Mouse (Mus musculus): ENCODE results near the gene Ppm1h.

Ppm1h gene

DNA sequence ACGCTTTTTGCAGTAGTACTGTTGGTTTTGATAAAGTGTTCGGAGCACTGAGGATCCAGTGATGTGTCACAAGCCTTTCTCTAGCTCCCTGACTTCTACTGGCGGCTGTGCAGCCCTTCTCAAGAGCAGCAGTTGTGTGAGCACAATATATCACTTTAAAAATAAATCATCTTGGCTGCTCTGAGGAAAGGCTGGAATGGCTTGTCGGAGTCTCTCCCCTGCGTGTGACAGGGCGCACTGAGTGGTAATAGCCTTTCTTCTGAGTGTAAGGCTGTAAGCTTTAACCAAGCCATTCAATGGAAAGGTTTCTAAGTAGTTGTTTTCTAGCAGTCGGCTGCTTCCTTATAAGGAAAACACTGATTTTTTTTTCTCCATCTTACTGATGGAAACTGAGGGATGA is 91.8 kb downstream of the Ppm1h start:
- DNase-seq (ENCODE audit: low read depth), result no peak

- DNase-seq (ENCODE audit: low read depth), result no peak
These were observed 92.4 kb downstream of the Ppm1h start for GRCm38 (mm10) chr10:122770987-122771386.

DNA sequence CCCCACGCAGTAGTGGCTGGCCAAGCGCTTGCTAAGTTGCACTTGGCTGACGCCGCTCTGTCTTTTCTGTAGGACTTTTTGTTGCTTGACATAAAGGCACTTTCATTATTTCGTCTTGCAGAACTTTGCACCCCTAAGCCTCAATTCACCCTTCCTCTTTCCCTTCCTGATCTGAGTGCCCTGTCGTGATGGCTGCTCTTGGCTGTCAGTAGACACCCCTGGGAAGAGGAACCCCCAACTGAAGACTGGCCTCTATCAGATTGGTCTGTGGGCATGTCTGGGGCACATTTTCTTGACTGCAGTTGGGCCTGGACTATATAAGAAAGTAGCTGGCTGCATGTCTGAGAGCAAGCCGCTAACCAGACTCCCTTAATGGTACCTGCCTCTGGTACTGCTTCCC is 95.6 kb downstream of the Ppm1h start:
- DNase-seq (ENCODE audit: low read depth), result no peak

DNA sequence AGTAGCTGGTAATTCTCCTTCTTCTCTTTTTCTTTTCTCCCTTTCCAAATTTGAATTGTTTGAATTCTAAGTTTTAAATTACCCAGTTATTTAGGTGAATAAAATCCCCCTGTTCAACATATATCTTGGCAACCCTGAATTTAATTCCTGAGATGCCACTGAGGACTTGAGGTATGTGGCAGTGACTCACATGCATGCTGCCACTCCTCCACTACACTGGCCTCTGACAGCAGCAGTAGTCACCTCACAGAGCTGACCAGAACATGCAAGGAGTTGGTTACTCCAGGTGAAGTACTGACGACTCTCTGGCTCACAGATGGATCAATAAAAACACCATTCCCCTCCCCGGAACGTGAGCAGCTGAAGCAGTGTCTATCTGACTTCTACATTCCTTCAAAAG is 98.9 kb downstream of the Ppm1h start:
- DNase-seq (ENCODE audit: low read depth), result no peak

GRCm38 (mm10) chr10:122777939-122778655 is 99.5 kb downstream of the Ppm1h start:
- DNase-seq (ENCODE audit: low read depth), result no peak

- DNase-seq (ENCODE audit: low read depth), result no peak
These were observed 100.8 kb downstream of the Ppm1h start for GRCm38 (mm10) chr10:122779351-122779750.

DNA sequence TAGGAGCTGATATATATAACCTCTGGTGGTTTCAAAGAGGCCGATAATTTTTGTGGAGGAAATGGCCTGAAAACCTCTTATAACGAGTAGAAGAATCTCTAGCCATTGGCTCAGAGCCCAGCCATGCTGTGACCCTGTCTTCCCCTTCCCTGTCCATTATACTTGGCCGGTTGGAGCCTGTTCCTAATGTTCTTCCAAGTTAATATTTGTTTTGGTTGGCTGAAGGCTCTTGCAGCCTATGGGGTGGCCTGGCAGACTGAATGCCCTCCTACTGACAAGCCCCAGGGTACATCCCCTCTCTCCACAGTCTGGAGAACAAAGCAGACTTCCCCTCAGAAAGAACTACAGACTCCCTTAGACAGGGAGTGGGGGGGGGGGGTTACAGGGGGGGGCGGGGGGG is 104.2 kb downstream of the Ppm1h start:
- no peak for DNase-seq (ENCODE audit: low read depth)

GRCm38 (mm10) chr10:122789648-122790170 is 111.1 kb downstream of the Ppm1h start:
- DNase-seq (ENCODE audit: low read depth), result no peak

GRCm38 (mm10) chr10:122792021-122792966 is 113.7 kb downstream of the Ppm1h start:
- no peak for DNase-seq (ENCODE audit: low read depth)

- DNase-seq (ENCODE audit: low read depth), result no peak
These were observed 114.6 kb downstream of the Ppm1h start for GRCm38 (mm10) chr10:122793193-122793592.

DNA sequence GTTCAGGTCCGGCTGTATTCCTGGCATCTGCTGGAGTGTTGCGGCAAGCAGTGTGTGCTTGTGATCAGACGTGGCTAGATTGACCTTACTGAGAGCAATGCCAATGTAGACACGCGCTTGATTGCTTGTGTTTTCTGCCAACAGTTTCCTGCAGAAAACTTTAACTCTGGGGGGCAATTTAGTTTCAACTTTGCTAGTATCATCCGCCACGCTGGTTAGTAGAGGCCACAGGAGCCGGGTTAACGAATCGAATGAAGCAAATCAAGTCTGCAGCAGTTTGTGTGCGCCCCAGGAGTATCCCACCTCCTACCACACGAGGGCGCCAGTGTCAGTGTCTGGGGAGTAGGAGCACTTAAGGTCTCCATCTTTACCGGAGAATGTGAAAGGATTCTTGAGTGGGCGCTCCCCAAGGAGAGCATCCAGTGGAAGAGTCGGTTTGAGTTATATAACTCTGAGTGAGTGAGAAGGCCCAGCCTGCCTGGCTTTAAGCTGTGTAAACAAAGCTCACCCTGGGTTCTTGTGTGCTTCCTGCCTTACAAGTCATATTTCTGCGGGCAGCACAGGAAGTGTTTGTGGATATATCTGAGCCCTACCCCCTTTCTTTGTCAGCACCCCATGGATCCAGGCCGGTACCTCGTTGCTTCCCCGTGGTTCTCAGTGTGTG is 115.8 kb downstream of the Ppm1h start:
- DNase-seq (ENCODE audit: low read depth), result peak; percentile 87

DNA sequence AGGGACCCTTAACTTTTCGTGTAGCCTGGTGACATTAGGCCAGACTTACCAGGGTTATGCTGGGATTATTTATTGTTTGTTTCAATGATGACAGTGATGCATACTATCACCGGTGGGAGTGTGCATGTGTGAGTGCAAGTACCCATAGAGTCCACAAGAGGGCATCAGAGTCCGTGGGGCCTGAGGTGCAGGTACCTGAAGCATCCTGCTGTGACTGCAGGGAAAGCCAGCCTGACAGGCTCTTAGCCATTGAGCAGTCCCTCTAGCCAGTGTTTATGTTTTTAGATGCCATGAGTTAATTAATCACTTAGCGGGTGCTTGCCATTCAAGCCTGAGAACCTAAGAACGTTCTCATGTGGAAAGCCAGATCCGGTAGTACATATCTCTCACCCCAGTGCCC is 119.4 kb downstream of the Ppm1h start:
- DNase-seq (ENCODE audit: low read depth), result no peak

DNA sequence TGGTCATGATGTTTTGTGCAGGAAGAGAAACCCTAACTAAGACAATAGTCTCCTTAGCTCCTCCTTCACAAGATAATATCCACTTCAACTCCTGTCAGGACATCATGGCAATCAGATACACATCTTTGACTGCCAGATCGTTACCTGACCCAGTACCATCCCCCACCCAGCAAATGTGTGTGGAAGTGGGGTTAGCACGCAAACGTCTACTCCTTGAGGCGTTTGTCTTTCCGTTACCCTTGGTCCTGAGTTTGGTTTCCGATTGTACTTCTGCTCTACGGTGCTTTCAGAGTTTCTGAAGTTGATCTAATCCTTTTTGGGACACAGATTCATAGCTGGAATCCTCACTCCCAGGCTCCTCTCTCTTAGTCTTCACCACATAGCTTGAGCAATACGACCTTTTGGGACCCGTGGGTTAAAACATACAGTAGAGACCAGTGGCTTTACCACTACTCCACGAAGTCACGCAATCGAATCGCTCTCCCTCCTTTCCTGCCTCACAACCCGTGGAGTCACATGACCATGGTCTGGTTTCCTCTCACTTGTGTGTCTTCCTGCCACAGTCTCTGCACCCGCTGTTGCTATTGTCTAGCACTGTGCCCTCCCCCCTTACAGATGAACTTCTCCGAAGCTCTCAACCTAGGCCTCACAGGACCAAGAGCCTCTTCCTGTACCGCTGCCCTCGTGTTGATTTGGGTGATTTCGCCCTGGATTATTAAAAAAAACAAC is 121.6 kb downstream of the Ppm1h start:
- DNase-seq (ENCODE audit: low read depth), result no peak

DNA sequence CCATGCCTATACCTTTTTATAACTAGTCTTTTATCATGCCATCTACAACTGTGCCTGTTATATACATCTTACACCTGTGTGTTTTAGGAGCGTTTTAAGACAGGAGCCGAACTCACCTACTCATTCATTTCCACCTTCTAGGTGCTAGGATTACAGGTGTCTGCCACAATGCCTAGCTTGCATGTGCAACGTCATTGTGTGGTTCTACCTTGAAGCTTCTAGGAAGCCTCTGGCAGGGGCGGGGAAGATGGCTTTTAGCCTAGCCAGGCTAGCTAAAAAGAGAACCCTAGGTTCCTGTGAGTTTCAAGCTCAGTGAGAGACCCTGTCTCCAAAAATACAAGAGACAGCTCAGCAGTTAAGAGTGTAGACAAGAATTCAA is 122.2 kb downstream of the Ppm1h start:
- DNase-seq (ENCODE audit: low read depth), result no peak

DNA sequence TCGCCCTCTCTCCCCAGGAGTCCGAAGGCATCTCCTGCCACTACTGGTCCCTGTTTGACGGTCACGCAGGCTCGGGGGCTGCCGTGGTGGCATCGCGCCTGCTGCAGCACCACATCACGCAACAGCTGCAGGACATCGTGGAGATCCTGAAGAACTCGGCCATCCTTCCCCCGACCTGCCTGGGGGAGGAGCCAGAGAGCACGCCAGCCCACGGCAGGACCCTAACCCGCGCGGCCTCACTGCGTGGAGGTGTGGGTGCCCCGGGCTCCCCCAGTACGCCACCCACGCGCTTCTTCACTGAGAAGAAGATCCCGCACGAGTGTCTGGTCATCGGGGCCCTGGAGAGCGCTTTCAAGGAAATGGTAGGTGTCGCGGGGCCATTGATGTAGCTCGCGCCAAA is 123.7 kb downstream of the Ppm1h start:
- no peak for DNase-seq (ENCODE audit: low read depth)

DNA sequence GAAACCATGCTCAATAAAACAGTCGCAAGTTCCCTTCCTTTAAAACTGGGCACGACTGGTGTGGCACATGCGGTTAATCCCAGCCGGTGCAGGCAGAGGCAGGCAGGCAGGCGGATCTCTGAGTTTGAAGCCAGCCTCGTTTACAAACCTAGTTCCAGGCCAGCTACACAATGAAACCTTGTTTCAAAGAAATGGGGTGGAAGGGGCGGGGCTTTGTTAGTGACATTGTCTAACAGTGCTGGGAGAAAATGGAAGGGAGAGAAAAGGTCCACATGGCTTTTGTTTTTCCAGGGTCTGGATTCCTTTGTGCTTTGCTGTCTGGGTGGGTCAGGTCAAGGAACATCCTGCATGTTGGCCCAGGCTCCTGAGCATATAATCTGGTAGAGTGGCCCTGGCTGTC is 124.3 kb downstream of the Ppm1h start:
- no peak for DNase-seq (ENCODE audit: low read depth)

DNA sequence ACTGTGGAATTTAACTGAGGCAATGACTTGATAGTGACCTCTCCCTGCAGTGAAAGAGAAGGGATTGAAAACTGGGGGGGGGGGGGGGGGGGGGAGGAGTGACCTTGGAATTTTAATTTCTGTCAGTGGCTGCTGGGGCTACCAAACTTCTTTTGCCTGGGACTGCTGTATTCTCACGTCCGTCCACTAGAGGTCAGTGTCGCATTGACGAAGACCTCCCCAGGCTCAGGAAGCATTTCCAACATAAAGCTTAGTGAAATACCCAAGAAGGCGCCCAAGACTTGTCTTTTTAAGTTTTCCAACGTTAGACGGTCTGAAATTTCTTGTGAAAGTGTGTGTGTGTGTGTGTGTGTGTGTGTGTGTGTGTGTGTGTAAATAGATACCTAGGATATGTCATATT is 125.3 kb downstream of the Ppm1h start:
- DNase-seq (ENCODE audit: low read depth), result no peak

- DNase-seq (ENCODE audit: low read depth), result no peak
These were observed 127.3 kb downstream of the Ppm1h start for GRCm38 (mm10) chr10:122805866-122806265.

DNA sequence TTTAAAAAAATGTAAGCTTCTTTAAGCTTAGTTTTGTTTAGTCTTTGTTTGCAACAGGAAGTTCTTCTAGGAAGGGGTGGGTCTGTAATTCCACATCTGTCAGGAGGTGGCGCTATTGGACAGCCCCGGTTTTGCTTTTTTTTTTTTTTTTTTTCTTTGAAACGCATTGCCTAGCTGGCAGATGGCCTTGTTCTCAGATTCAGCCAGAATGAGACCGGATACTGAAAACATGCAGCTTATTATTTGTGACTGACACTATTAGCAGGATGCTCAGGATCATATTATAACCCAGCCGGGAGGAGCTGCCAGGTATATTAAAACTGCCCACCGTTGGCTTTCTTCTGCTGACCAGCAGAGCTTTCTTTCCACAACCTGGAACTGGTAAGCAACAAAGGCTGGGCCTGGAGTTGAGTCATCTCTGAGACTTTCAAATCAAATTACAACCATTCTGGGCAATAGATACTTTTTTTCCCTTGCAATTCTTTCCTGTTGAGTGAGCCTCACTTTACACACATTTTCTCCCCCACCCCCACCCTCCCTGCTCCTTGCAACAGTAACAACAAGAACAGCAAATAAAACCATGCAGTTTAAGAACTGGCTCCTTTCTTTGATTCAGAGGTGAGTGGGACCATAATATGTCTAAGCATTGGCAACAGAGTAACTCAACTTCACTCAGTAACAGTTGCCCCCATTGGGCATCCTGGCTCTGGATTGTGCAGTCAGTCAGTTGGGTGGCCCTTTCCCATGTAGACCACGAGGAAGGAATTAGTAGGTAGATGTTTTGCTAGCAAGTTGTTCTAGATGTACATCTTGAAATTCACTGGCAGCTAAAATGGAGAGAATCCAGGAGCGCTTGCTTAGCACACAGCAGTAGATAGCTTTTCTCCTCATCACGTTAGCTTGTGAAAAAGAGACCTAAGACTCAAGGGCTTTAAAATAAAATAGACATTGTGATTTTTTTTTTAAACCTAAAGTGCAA is 128.9 kb downstream of the Ppm1h start:
- DNase-seq (ENCODE audit: low read depth), result peak; percentile 78

DNA sequence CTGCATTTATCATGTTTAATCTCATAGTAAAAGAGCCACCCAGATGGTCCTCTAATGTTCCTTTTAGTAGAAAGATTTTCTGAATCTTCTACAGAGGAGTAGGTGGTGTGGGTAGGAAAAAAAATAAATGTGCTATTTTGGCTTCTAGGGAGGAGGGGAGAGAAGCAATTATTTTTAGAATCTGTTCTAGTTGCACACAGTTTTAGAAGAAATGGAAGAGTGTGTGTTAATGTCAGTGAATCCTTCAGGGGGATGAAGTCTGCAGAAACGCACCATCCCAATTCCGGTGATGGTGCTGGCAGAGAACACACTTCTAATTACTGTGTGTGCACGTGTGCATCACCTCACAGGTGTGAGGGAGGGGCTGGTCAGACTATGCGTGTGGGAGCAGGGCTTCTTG is 129.6 kb downstream of the Ppm1h start:
- DNase-seq (ENCODE audit: low read depth), result no peak

- DNase-seq (ENCODE audit: low read depth), result no peak
These were observed 131.3 kb downstream of the Ppm1h start for GRCm38 (mm10) chr10:122809851-122810250.
